Mouse (Mus musculus) stomach, postnatal 0 days (tissue): Measurements from ENCODE around the gene Fam129a.
A peak's percentile ranks its signal among the peaks of the same experiment; 100 is the strongest.

ENCODE experiments used
- CTCF ChIP-seq: IDR thresholded peaks from 2 replicates; pipeline ENCODE4 v1.5.1; 2016; ENCODE audit warnings: antibody characterized with exemption, low read depth, mild to moderate bottlenecking, moderate library complexity
- EP300 ChIP-seq: optimal IDR thresholded peaks from 2 replicates; pipeline ENCODE3; 2016; ENCODE audit warnings: antibody characterized with exemption

DNA sequence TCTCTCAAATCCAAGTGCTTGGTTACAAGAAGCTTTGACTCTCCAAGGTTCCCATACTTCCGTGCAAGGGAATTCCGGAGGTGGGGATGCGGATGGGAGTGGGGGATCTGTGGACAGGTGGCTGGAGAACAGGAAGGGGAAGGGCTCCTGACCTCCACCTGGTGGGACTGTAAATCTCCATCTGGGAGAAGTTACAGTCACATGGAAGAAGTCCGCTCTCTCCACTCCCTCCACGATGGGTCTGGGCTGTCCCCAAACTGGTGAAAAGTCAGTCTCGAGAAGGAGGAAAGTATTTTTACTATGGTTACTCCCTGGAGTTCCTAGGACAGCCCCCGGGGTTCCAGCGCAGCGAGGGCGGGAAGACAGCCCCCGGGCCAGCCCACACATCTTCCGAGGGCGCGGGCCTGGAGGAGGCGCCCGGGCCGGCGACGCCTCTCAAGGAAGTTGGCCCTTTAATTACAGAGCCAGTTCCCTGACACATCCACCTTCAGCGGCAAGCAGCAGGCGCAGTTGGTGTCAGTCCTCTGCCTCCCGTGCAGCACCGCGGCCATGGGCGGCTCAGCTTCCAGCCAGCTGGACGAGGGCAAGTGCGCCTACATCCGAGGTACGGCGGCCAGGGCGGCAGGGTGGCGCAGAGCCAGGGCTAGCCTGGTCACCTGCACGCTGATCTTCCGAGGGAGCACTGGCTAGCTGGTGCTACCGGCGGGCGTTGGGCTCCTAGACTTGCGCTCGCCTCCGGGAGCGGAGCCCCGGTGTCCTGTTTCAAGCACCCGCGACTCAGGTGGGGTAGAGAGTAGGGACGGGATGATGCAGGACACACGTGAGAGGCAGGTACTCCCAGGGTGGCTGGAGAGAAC lies at the start of gene Fam129a:
- peak; percentile 6; the same call in 1 of the 2 replicates for TF ChIP-seq CTCF
- TF ChIP-seq EP300: no peak
